Mouse (Mus musculus): ENCODE results near the gene Col6a6.
"Not testable (repeated sequence)": the region's sequence is repeated elsewhere in the genome, so short reads cannot be mapped to it uniquely, and the experiment has no call there.

Col6a6 gene

DNA sequence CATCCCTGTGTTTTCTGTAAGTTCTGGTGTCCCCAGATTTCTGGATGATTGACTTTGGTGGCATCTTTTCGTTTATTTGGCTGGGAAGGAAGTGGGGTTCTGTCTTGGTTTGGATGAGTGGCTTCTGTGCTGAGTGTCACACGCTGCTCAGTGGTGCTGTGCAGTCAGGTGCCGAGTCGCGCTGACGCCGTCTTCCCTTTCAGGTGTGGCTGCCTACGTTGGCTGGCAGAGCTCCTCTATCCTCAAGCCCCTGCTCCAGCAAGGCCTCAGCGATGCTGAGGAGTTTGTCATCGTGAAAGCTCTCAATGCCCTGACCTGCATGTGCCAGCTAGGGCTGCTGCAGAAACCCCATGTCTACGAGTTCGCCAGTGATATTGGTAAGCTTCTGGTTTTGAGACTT lies 169.7 kb downstream of the Col6a6 start:
- no peak for DNase-seq

DNA sequence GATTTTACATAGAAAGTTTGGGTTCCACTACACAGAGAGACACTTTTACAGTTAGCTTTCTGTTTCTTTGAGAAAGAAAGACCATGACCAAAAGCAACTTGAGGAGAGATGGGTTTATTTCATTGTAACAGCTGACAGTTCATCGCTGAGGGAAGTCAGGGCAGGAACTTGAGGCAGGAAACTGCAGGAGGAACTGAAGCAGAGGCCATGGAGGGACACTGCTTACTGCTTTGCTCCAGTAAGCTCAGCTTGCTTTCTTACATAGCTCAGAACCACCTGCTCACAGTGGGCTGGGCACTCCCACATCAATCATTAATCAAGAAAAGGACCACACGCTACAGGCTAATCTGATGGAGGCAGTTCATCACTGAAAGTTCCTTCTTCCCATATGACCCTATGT lies 171.8 kb downstream of the Col6a6 start:
- no peak for DNase-seq

DNA sequence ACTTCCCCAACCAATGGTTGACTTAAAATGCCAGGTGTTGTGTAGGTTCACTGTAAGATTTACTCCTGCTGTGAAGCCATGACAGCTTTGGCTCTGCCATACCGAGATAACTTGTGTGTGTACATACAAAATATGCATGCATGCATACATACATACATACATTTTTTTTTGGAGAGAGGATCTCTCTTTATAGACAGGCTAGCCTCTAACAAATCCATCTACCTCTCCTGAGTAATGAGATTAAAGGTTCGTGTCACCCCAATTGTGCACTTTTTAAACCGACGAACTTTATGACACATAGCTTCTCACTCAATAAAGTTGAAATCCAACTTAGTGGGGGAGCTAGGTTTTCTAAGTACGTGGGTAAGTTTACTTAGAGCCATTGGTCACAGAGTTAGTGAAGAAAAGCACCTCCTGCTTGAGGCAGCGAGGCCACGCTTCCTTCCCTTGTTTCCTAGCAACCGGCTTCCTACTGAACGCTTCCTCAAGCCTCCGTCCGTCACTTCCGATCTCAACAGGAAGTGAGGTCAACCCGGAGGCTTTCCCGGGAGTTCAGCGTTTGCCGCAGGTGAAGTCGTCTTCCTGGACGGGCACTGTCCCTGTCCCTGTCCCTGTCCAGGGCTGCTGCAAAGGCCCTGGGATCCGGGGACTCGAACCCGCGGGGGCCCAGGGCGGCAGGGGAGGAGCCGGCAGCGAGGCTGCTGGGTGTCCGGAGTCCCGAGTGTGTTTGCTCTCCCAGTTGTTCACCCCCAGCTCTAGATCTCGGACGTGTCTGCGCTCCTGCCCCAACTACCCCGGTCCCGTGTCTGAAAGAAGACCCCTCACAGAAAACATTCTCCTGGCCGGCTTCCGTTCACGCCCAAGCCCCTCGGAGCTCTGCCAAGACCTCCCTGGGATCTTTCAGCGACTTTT lies 185.2 kb downstream of the Col6a6 start, which contains the start of gene Pik3r4:
Gene Pik3r4 (plus strand): TSS at position 519 of the 912 bp plus-strand sequence.
- peak; percentile 90 for DNase-seq

DNA sequence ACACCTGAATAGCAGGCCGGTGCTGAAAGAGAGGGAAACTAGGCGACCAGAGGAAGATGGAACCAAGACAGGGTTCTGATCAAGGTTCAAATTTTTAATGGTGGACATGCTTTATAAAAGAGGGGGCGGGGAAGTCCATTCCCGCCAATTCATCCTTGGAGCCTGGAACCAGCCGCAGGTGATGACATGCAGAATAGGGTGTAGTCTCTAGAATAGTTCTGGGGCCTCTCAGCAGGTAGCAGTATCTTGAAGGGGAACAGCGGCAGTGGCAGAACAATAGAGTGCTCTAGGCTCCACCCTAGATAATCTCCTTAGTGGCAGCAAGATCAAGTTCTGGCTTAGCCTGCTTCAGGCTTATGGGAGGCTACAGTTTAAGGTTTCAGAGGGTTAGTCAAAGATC lies 186.6 kb downstream of the Col6a6 start:
- DNase-seq, result not testable (repeated sequence)

All from kidney, adult 11 months (tissue).